Mouse (Mus musculus) T-helper 2 cell (primary cell): ENCODE measurements around the gene Vav1.

Source experiments
- in situ Hi-C: fragments of 300-600 bp; cut with MboI, MseI; formaldehyde crosslinking; loops from one replicate; pipeline ENCODE4 v1.15.1; 2025; ENCODE audit warnings: high pct_unique_total_duplicates

Vav1 gene

DNA sequence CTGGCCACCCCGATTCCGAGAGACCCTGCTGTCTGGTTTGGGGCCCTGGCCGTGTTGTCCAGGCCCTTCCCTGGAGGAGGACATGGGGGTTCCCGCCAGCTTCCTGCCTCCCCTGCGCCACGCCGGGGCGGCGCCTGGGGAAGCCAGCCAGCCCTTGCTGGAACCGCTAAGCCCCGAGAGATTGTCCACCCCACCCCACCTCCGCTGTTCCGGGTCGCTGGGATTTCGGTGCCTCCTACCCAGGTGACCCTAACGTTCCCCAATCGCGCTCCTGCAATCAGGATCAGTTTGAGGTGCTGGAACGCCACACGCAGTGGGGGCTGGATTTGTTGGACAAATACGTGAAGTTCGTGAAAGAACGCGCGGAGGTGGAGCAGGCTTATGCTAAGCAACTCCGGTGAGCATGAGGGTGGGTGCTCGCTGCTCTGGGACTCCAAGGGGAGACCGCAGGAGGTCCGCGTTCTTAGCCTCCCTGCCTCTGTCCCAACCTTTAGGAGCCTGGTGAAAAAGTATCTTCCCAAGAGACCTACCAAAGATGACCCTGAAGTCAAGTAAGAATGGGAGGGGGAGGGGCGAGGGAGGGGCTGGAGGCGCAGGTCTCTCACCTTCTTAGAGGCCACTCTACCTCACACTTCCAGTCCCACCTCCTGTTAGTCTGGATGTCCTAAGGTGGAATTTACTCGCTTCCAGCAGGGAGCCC is 28.3 kb upstream of the Vav1 start:
- in situ Hi-C loops = loop anchor here (25.0 kb wide), 1 partner anchor 938 kb away; the partner anchor contains the start of genes Arrdc5 and Uhrf1

GRCm38 (mm10) chr17:57251431-57251830 is 27.5 kb upstream of the Vav1 start:
- in situ Hi-C loops = loop anchor here (25.0 kb wide), 1 partner anchor 939 kb away; the partner anchor contains the start of genes Arrdc5 and Uhrf1

- in situ Hi-C loops = loop anchor here (25.0 kb wide), 1 partner anchor 941 kb away; the partner anchor contains the start of genes Arrdc5 and Uhrf1
Observed at GRCm38 (mm10) chr17:57253306-57253705, 25.6 kb upstream of the Vav1 start.

GRCm38 (mm10) chr17:57255354-57255753 is 23.5 kb upstream of the Vav1 start:
- in situ Hi-C loops = loop anchor here (25.0 kb wide), 1 partner anchor 943 kb away; the partner anchor contains the start of genes Arrdc5 and Uhrf1

DNA sequence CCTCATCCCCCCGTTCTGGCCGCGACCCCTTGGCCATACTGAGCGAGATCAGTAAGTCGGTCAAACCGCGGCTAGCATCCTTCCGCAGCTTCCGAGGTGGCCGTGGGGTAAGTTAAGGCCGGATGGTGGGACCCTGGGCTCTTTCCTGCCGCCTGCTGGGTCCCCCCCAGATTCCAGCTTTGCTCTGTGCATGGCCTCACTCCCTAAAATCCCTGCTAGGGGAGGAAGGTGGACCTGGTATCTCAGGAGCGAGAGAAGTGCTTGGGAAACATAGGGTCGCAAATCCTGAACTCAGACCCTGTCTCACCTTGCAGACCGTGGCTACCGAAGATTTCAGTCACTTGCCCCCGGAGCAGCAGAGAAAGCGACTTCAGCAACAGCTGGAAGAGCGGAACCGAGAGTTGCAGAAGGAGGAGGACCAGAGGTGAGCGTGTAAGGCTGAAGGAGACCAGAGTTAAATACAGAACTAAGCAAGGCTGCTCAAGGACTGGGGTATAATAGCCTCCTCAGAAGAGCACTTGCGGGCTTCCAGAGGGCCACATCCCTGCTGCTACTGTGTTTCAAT is 21.9 kb upstream of the Vav1 start:
- in situ Hi-C loops = loop anchor here (25.0 kb wide), 1 partner anchor 945 kb away; the partner anchor contains the start of genes Arrdc5 and Uhrf1

- in situ Hi-C loops = loop anchor here (25.0 kb wide), 1 partner anchor 946 kb away; the partner anchor contains the start of genes Arrdc5 and Uhrf1
Observed at GRCm38 (mm10) chr17:57258191-57258590, 20.7 kb upstream of the Vav1 start.

DNA sequence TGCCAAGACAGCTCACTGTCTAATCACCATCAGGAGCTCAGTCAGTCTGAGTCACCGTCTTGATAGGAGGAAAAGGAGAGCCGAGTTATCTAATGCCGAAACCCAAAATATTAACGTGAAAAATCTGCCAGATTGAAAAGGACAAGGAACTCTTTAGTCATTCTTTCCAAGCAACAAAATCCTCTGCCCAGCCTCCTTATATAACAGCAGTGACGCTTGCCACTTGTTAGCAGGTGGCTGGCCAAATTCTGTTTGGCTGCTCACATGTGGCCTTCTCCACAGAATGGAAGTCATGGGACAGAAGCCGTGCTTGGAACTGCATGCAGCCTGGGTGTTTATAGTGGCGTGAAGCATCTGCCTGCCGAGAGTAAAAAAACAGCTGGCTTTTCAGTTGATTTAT is 19.2 kb upstream of the Vav1 start:
- in situ Hi-C loops = loop anchor here (25.0 kb wide), 1 partner anchor 947 kb away; the partner anchor contains the start of genes Arrdc5 and Uhrf1

DNA sequence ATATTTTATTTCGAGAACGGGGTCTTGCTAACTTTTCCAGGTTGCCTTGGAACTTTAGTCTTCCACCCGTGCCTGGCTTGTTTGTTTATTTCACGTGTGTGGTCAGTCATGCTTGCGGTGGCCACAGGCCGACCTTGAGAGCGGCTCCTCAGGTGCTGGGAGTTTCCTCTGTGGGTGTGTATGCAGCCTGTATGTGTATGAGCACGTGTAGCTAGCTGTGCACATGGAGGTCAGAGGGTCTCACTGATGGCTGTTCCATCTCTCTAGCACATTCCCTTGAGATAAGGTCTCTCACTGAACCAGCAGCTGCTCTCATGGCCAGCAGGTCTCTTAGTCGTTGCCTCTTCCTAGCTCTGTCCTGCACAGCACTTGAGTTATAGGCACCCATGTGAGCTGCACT is 18.5 kb upstream of the Vav1 start:
- in situ Hi-C loops = loop anchor here (25.0 kb wide), 1 partner anchor 948 kb away; the partner anchor contains the start of genes Arrdc5 and Uhrf1

GRCm38 (mm10) chr17:57261286-57261685 is 17.6 kb upstream of the Vav1 start:
- in situ Hi-C loops = loop anchor here (25.0 kb wide), 1 partner anchor 949 kb away; the partner anchor contains the start of genes Arrdc5 and Uhrf1

DNA sequence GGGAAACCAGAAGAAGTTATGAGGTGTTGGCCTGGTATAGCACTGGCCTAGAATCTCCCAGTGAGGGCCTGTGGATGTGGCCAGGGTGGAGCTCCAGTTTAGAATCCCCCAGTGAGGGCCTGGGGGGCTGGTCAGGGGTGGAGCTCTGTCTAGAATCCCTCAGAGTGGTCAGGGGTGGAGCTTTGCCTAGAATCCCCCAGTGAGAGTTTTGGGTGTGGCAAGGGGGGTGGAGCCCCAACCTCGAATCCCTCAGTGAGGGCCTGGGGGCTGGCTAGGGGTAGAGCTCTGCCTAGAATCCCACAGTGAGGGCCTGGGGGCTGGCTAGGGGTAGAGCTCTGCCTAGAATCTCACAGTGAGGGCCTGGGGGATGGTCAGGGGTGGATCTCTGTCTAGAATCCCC is 17.1 kb upstream of the Vav1 start:
- in situ Hi-C loops = loop anchor here (25.0 kb wide), 1 partner anchor 949 kb away; the partner anchor contains the start of genes Arrdc5 and Uhrf1

- in situ Hi-C loops = loop anchor here (25.0 kb wide), 1 partner anchor 951 kb away; the partner anchor contains the start of genes Arrdc5 and Uhrf1
Observed at GRCm38 (mm10) chr17:57262901-57263550, 15.9 kb upstream of the Vav1 start.

DNA sequence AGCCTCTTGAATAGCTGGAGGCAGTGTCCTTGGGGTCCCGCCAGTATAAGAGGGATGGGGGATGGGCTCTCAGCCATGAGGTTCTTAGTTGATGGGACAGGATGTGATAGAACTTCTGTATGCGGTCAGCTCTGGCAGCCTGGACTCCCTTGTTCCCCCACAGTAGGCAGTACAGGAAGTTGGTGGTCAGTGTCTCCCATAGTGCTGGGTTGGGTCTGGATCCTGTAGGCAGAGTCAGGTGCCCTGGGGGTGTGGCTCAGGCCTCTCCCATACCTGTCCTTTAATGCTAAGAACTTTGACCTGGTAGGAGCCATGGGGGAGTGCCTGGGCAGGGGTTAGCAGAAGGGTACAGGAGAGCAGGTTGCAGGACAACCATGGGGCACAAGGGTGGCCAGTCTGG is 14.7 kb upstream of the Vav1 start:
- in situ Hi-C loops = loop anchor here (25.0 kb wide), 1 partner anchor 952 kb away; the partner anchor contains the start of genes Arrdc5 and Uhrf1

GRCm38 (mm10) chr17:57264972-57265945 is 13.6 kb upstream of the Vav1 start:
- in situ Hi-C loops = loop anchor here (25.0 kb wide), 1 partner anchor 953 kb away; the partner anchor contains the start of genes Arrdc5 and Uhrf1

DNA sequence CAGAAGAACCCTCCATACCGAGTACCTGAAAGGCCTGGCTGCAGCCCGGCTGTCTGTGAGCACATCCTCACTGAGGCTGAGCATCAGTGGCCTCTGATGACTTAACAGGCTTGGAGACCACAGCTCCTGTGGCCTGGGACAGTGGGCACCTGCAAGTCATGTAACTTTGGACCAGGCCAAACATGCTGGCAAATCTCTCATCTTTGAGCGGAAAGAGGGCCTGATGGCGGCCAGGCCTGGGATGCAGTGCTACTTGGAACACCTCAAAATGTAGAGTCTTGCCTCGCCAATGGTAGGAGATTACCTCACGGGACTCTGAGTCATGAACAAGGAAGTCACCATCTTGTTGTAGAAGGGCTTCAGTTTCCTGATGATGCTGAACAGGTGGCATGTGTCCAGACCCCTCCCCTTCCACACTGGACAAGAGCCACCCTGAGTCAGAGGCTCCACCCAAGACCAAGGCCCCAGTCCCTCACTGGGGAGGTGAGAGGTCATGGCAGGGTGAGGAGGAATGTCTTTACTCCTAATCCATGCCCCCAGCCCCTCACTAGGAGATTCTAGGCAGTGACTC is 11.3 kb upstream of the Vav1 start:
- in situ Hi-C loops = loop anchor here (25.0 kb wide), 1 partner anchor 955 kb away; the partner anchor contains the start of genes Arrdc5 and Uhrf1

DNA sequence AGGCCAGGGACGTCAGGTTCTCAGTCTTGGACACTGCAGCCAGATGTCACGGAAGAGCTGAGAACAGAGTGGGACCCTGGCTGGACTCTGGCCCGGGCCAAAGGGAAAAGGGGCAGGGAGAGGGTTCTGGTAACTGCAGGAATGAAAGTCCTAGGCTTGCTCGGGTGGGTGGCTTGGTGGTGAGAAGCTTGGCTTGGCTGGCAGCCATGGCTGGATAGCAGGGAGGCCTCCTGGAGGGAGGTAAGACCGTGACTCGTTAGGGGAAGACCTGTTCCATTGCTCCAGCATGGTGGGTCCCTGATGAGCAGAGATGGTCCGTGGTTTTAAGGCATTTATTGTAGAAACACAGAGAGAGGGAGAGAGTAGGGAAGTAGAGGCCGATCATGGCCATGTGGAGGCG is 7.6 kb upstream of the Vav1 start:
- in situ Hi-C loops = loop anchor here (25.0 kb wide), 1 partner anchor 959 kb away; the partner anchor contains the start of genes Arrdc5 and Uhrf1

GRCm38 (mm10) chr17:57273846-57274245 is 5.1 kb upstream of the Vav1 start:
- in situ Hi-C loops = loop anchor here (25.0 kb wide), 1 partner anchor 962 kb away; the partner anchor contains the start of genes Arrdc5 and Uhrf1

DNA sequence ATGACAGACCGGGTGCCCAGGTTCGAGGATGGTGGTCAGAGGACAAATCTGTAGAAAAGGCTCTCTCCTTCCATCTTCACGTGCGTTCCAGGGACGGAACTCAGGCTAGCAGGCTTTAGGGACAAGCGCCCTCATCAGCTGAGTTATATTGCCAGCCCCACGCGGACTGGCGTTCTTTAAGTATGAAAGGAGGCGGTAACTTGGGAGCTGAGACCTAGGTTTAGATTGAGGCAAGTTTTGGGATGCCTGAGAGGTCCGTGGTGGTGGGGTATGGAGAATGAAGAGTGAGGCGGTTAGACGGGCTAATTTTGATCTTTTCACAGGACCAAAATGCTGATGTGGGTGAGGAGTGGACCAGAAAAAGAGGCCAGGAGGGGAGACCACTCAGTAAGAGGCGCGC is 4.2 kb upstream of the Vav1 start:
- in situ Hi-C loops = loop anchor here (25.0 kb wide), 2 partner anchors 962 to 1262 kb away; partner anchors contain the start of genes Arrdc5, Mpnd, Stap2 and Uhrf1

- in situ Hi-C loops = loop anchor here (25.0 kb wide), 1 partner anchor 1263 kb away; the partner anchor contains the start of genes Mpnd and Stap2
Observed at GRCm38 (mm10) chr17:57275111-57275996, 3.5 kb upstream of the Vav1 start.

GRCm38 (mm10) chr17:57275997-57276351 is 2.9 kb upstream of the Vav1 start:
- in situ Hi-C loops = loop anchor here (25.0 kb wide), 1 partner anchor 1264 kb away; the partner anchor contains the start of genes Mpnd and Stap2
